Mouse (Mus musculus) limb, embryonic 15.5 days (tissue): ENCODE measurements around the gene Alox12. TPM values are rescaled to one million over a fixed set of nuclear protein-coding genes. Genes with fewer than 3 reads are reported as not detected.

Experiments used
- ATAC-seq: fragments of 200-750 bp; cut with Nextera tagmentation; 2 replicates; pipeline ENCODE4 v1.8.0; 2017; ENCODE audit warnings: low read depth, moderate TSS enrichment; ENCODE audit not compliant: insufficient number of reproducible peaks, low FRiP score, low TSS enrichment
- H3K27ac ChIP-seq: fragments of 300-500 bp; sonication (generic); 2 replicates; pipeline ENCODE4 v1.5.1; 2015; ENCODE audit warnings: moderate library complexity, mild to moderate bottlenecking, inconsistent platforms
- H3K27me3 ChIP-seq: fragments of 300-500 bp; sonication (generic); 2 replicates; pipeline ENCODE4 v1.6.1; 2015; ENCODE audit warnings: inconsistent platforms
- H3K36me3 ChIP-seq: fragments of 300-500 bp; sonication (generic); 2 replicates; pipeline ENCODE4 v1.6.1; 2015; ENCODE audit warnings: inconsistent platforms
- H3K4me1 ChIP-seq: fragments of 300-500 bp; sonication (generic); 2 replicates; pipeline ENCODE4 v1.6.1; 2015; ENCODE audit warnings: inconsistent platforms
- H3K4me2 ChIP-seq: fragments of 300-500 bp; sonication (generic); 2 replicates; pipeline ENCODE4 v1.6.1; 2015; ENCODE audit warnings: mild to moderate bottlenecking, inconsistent platforms
- H3K4me3 ChIP-seq: fragments of 300-500 bp; sonication (generic); 2 replicates; pipeline ENCODE4 v1.5.1; 2015; ENCODE audit warnings: mild to moderate bottlenecking, inconsistent platforms
- H3K9ac ChIP-seq: fragments of 300-500 bp; sonication (generic); 2 replicates; pipeline ENCODE4 v1.6.1; 2015; ENCODE audit warnings: inconsistent platforms
- H3K9me3 ChIP-seq: fragments of 300-500 bp; sonication (generic); 2 replicates; pipeline ENCODE4 v1.6.1; 2016; ENCODE audit warnings: inconsistent platforms
- WGBS: fragments of 180-500 bp; shearing (Covaris S2); methylation state at CpG from one replicate; pipeline ENCODE4 v1.1.7; 2015; 5-methylcytosine and 5-hydroxymethylcytosine counted together
- microRNA counts: library from miRNA; unstranded; fragments of <30 nt; microRNA quantifications from one replicate; lab custom pipeline; 2016
- microRNA-seq: library from miRNA; unstranded; fragments of <30 nt; microRNA quantifications from one replicate; pipeline ENCODE4, GENCODE M21; 2016
- polyA plus RNA-seq: library from polyadenylated mRNA; unstranded; fragments of >200 nt; fragmentation: Nextera tagmentation; extraction: Ambion mirVana; gene quantifications from 2 replicates; pipeline ENCODE4 v1.2.1, GENCODE M21; 2015

The Alox12 gene
- polyA plus RNA-seq, 1 experiment from 2014 or later, result 17.4 TPM

GRCm38 (mm10) chr11:70206801-70207200 lies 48.4 kb downstream of the Alox12 start:
- Histone ChIP-seq H3K9ac (no peak overlapping the region), H3K9me3 (no peaks in the 10 kb centered on the region), H3K27me3 (no peaks in the 10 kb centered on the region), H3K4me1 (no peaks in the 10 kb centered on the region; the same call in 1 of the 2 replicates), H3K27ac (no peak overlapping the region), H3K4me3 (no peak overlapping the region), H3K4me2 (no peak overlapping the region), H3K36me3 (no peaks in the 10 kb centered on the region)
- ATAC-seq, result no peak
- WGBS, result 78% methylated on average over 2 of the region's 2 CpGs

- Histone ChIP-seq H3K4me2 (no peak overlapping the region), H3K36me3 (no peaks in the 10 kb centered on the region), H3K27me3 (no peaks in the 10 kb centered on the region), H3K9me3 (no peaks in the 10 kb centered on the region), H3K4me1 (no peaks in the 10 kb centered on the region; the same call in 1 of the 2 replicates), H3K27ac (no peak overlapping the region), H3K9ac (no peak overlapping the region), H3K4me3 (no peak overlapping the region)
- 31% methylated on average over 5 of the region's 5 CpGs for WGBS
- no peak for ATAC-seq
Measured at GRCm38 (mm10) chr11:70201691-70202090, 53.5 kb downstream of the Alox12 start.

GRCm38 (mm10) chr11:70200036-70200608 lies 55.0 kb downstream of the Alox12 start:
- Histone ChIP-seq H3K27ac (no peak overlapping the region), H3K4me2 (no peak overlapping the region), H3K27me3 (no peaks in the 10 kb centered on the region), H3K4me1 (no peaks in the 10 kb centered on the region; the same call in 1 of the 2 replicates), H3K36me3 (no peaks in the 10 kb centered on the region), H3K4me3 (no peak overlapping the region), H3K9me3 (no peaks in the 10 kb centered on the region), H3K9ac (no peak overlapping the region)
- ATAC-seq, result no peak
- WGBS, result 81% methylated on average over 5 of the region's 5 CpGs

GRCm38 (mm10) chr11:70199107-70199506 lies 56.0 kb downstream of the Alox12 start:
- H3K27ac ChIP-seq, result no peak overlapping the region
- no peak overlapping the region for H3K9ac ChIP-seq
- H3K4me2 ChIP-seq, result no peak overlapping the region
- H3K9me3 ChIP-seq, result no peaks in the 10 kb centered on the region
- H3K4me1 ChIP-seq, result no peaks in the 10 kb centered on the region
- WGBS, result 81% methylated on average over 8 of the region's 8 CpGs
- H3K36me3 ChIP-seq, result no peaks in the 10 kb centered on the region
- no peak for ATAC-seq
- no peaks in the 10 kb centered on the region for H3K27me3 ChIP-seq
- H3K4me3 ChIP-seq, result no peak overlapping the region

- H3K9ac ChIP-seq, result no peak overlapping the region
- H3K4me3 ChIP-seq, result no peak overlapping the region
- no peak for ATAC-seq
- no peak overlapping the region for H3K4me2 ChIP-seq
- no peak overlapping the region for H3K27ac ChIP-seq
- H3K9me3 ChIP-seq, result no peaks in the 10 kb centered on the region
- no peaks in the 10 kb centered on the region for H3K27me3 ChIP-seq
- WGBS, result 83% methylated on average over 3 of the region's 3 CpGs
- no peaks in the 10 kb centered on the region for H3K4me1 ChIP-seq
- no peaks in the 10 kb centered on the region for H3K36me3 ChIP-seq
Measured at GRCm38 (mm10) chr11:70198332-70198731, 56.8 kb downstream of the Alox12 start.

- no peaks in the 10 kb centered on the region for H3K4me1 ChIP-seq
- no peak for ATAC-seq
Measured at GRCm38 (mm10) chr11:70193354-70194285, 61.5 kb downstream of the Alox12 start.

GRCm38 (mm10) chr11:70192157-70192556 lies 63.0 kb downstream of the Alox12 start:
- H3K4me1 ChIP-seq, result no peaks in the 10 kb centered on the region

More at GRCm38 (mm10) chr11:70193354-70194285, 61.5 kb downstream of the Alox12 start:
- H3K9me3 ChIP-seq, result no peaks in the 10 kb centered on the region
- H3K27me3 ChIP-seq, result no peaks in the 10 kb centered on the region
- no peak overlapping the region for H3K27ac ChIP-seq
- H3K4me3 ChIP-seq, result no peak overlapping the region
- 45% methylated on average over 11 of the region's 11 CpGs for WGBS
- H3K9ac ChIP-seq, result no peak overlapping the region
- H3K36me3 ChIP-seq, result no peaks in the 10 kb centered on the region
- H3K4me2 ChIP-seq, result no peak overlapping the region

More at GRCm38 (mm10) chr11:70192157-70192556, 63.0 kb downstream of the Alox12 start:
- 58% methylated on average over 4 of the region's 4 CpGs for WGBS
- no peaks in the 10 kb centered on the region for H3K36me3 ChIP-seq
- no peak overlapping the region for H3K9ac ChIP-seq
- H3K4me2 ChIP-seq, result no peak overlapping the region
- no peak overlapping the region for H3K4me3 ChIP-seq
- no peak overlapping the region for H3K27ac ChIP-seq
- H3K27me3 ChIP-seq, result no peaks in the 10 kb centered on the region
- no peak for ATAC-seq
- H3K9me3 ChIP-seq, result no peaks in the 10 kb centered on the region

MicroRNAs within 50 kb of the gene (microRNA counts, 519-probe panel; counts per million panel counts)
- microRNA mmu-miR-195 (lab: Ali Mortazavi, UCI) (1,755 counts per million, percentile 27 among the panel's probes with 10 or more counts), microRNA mmu-miR-497 (lab: Ali Mortazavi, UCI) (1,748 counts per million, percentile 27 among the panel's probes with 10 or more counts)

Small RNAs within 50 kb of the gene (microRNA-seq; reads per million reads assigned to microRNA genes)
- 535 reads per million, percentile 68 among the genes with 10 or more reads in this experiment for gene Mir195a
- not detected for gene Mir497
- not detected for gene Mir497b

Other genes with a start within 250 kb of the Alox12 start
- 92.2 and 100 TPM in 2 replicates for gene Acadvl, start 239.9 kb downstream of the Alox12 start, polyA plus RNA-seq
- gene Dlg4, start 238.4 kb downstream of the Alox12 start, polyA plus RNA-seq, result 9.6 and 10.7 TPM in 2 replicates
- 0.93 and 1.1 TPM in 2 replicates for gene Asgr1, start 201.3 kb downstream of the Alox12 start, polyA plus RNA-seq
- gene Asgr2, start 162.7 kb downstream of the Alox12 start, polyA plus RNA-seq, result 0.54 and 0.83 TPM in 2 replicates
- gene Mgl2, start 125.0 kb downstream of the Alox12 start, polyA plus RNA-seq, result 1.2 and 1.6 TPM in 2 replicates
- 1.8 and 2.3 TPM in 2 replicates for gene Clec10a, start 99.2 kb downstream of the Alox12 start, polyA plus RNA-seq
- 1.5 and 1.6 TPM in 2 replicates for gene Slc16a11, start 42.6 kb downstream of the Alox12 start, polyA plus RNA-seq
- 11.0 and 12.3 TPM in 2 replicates for gene Slc16a13, start 34.3 kb downstream of the Alox12 start, polyA plus RNA-seq
- gene Bcl6b, start 25.6 kb downstream of the Alox12 start, polyA plus RNA-seq, result 12.1 and 13.9 TPM in 2 replicates
- 154 and 172 TPM in 2 replicates for gene 0610010K14Rik, start 17.4 kb downstream of the Alox12 start, polyA plus RNA-seq
- 12.1 TPM in 2 replicates for gene Gm21988, start 15.5 kb downstream of the Alox12 start, polyA plus RNA-seq
- 219 and 226 TPM in 2 replicates for gene Rnasek, start 15.5 kb downstream of the Alox12 start, polyA plus RNA-seq
- gene Alox12e, start 67.3 kb upstream of the Alox12 start, polyA plus RNA-seq, result 0.50 and 0.61 TPM in 2 replicates
- gene Alox15, start 96.7 kb upstream of the Alox12 start, polyA plus RNA-seq, result 0.23 and 0.62 TPM in 2 replicates
- gene Pelp1, start 154.7 kb upstream of the Alox12 start, polyA plus RNA-seq, result 31.7 and 33.7 TPM in 2 replicates
- gene Arrb2, start 177.3 kb upstream of the Alox12 start, polyA plus RNA-seq, result 19.6 and 22.2 TPM in 2 replicates
- 37.6 and 40.2 TPM in 2 replicates for gene Med11, start 196.6 kb upstream of the Alox12 start, polyA plus RNA-seq
- 0.51 and 0.76 TPM in 2 replicates for gene Zmynd15, start 204.1 kb upstream of the Alox12 start, polyA plus RNA-seq
- 5.3 and 6.8 TPM in 2 replicates for gene Cxcl16, start 204.6 kb upstream of the Alox12 start, polyA plus RNA-seq
- 0.37 and 0.45 TPM in 2 replicates for gene Tm4sf5, start 249.9 kb upstream of the Alox12 start, polyA plus RNA-seq